Mouse (Mus musculus): ENCODE results near the gene Spsb3. TPM values are rescaled to one million over a fixed set of nuclear protein-coding genes. Genes with fewer than 3 reads are reported as not detected.
A peak's percentile ranks its signal among the peaks of the same experiment; 100 is the strongest.

Gene Spsb3
- polyA plus RNA-seq, 2 experiments = 28.4 to 37.5 TPM

DNA sequence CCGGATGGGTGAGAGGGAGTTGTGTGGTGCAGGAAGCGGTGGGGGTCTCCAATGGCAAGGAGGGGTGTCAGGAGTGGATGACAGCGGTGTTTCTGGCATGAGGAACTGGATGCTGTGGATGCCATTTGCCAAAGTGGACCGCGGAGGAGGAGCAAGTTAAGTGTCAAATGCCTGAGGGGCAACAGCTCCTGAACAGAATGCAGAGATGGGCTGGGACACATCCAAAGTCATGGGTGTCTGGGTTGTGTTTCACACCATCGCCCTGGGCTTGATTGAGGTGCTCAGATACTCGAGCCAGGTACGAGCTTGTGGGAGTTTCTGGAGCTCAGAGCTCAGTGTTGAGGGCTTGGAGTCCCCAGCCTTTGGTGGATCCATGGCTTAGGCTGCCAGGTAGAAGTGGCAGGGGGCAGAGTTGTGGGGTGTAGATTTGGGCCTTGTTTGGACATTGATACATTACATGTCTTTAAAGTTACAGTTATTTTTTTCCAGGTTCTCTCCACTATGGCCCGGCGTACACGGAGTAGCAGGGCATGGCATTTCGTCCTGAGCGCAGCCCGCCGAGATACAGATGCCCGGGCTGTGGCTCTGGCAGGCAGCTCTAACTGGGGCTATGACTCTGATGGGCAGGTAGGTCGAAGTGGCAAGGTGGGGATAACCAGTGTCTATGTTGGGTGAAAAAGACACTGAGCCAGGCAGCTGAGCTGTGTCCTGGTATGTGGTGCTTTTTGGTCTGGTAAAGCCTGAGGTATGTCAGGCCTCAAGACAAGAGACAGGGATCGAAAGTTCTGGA lies 1.0 kb downstream of the Spsb3 start:
- peaks cover 14 to 19% of the 10 kb centered on the region in 2 experiments for H3K4me1 ChIP-seq (replicated peaks; ENCODE audit: control insufficient read depth in 2 of 2, insufficient read depth in 2 of 2, low read length in 1 of 2)
- TF ChIP-seq EP300 (IDR thresholded peaks at IDR 0.05; ENCODE audit: low read depth) (no peak), CTCF (IDR thresholded peaks at IDR 0.05; ENCODE audit: low read depth) (no peak)
- DNase-seq (ENCODE audit: low read depth in 3 of 3, low spot score in 3 of 3) = no peak
- no peaks in the 10 kb centered on the region for H3K27me3 ChIP-seq (ENCODE audit: control insufficient read depth, insufficient read depth, low read length)
- H3K36me3 ChIP-seq (replicated peaks; ENCODE audit: control insufficient read depth, insufficient read depth, low read depth) = peaks cover 66% of the 10 kb centered on the region
- peak overlapping the region; percentile 85 to 96 for H3K4me3 ChIP-seq (ENCODE audit: insufficient read depth in 1 of 2, low read depth in 2 of 2, low read length in 2 of 2)
- H3K4me2 ChIP-seq (ENCODE audit: low read depth) = peak overlapping the region; percentile 89
- no peak for ATAC-seq (ENCODE audit: insufficient read depth)
- no peaks in the 10 kb centered on the region for H3K9me3 ChIP-seq (ENCODE audit: control insufficient read depth, low read length)
- H3K27ac ChIP-seq = peak overlapping the region; percentile 52
- peak overlapping the region; percentile 81 for H3K9ac ChIP-seq (replicated peaks)
- 59% methylated on average over 18 of the region's 18 CpGs for WGBS (ENCODE audit: insufficient replicate concordance)

GRCm38 (mm10) chr17:24888862-24889261 lies 2.4 kb downstream of the Spsb3 start:
- 75% methylated on average over 3 of the region's 3 CpGs for WGBS (ENCODE audit: insufficient replicate concordance)
- Histone ChIP-seq H3K9ac (replicated peaks) (no peak overlapping the region), H3K27me3 (ENCODE audit: control insufficient read depth, insufficient read depth, low read length) (no peaks in the 10 kb centered on the region), H3K4me1 (replicated peaks; ENCODE audit: control insufficient read depth in 2 of 2, insufficient read depth in 2 of 2, low read length in 1 of 2) (peaks cover 14 to 22% of the 10 kb centered on the region in 2 experiments), H3K4me2 (ENCODE audit: low read depth) (peak overlapping the region; percentile 89; the same call in 1 of the 2 replicates), H3K9me3 (ENCODE audit: control insufficient read depth, low read length) (no peaks in the 10 kb centered on the region), H3K27ac (no peak overlapping the region), H3K36me3 (replicated peaks; ENCODE audit: control insufficient read depth, insufficient read depth, low read depth) (peaks cover 59% of the 10 kb centered on the region), H3K4me3 (ENCODE audit: insufficient read depth in 1 of 2, low read depth in 2 of 2, low read length in 2 of 2) (no peak overlapping the region)
- no peak for TF ChIP-seq CTCF (IDR thresholded peaks at IDR 0.05; ENCODE audit: low read depth)
- no peak for TF ChIP-seq EP300 (IDR thresholded peaks at IDR 0.05; ENCODE audit: low read depth)
- ATAC-seq (ENCODE audit: insufficient read depth) = no peak
- no peak for DNase-seq (ENCODE audit: low read depth in 3 of 3, low spot score in 3 of 3)

- H3K4me2 ChIP-seq (ENCODE audit: low read depth) = no peak overlapping the region
- no peaks in the 10 kb centered on the region for H3K9me3 ChIP-seq (ENCODE audit: control insufficient read depth, low read length)
- no peak overlapping the region for H3K9ac ChIP-seq (replicated peaks)
- 84% methylated on average over 19 of the region's 19 CpGs for WGBS (ENCODE audit: insufficient replicate concordance)
- H3K27ac ChIP-seq = no peak overlapping the region
- H3K4me3 ChIP-seq (ENCODE audit: insufficient read depth in 1 of 2, low read depth in 2 of 2, low read length in 2 of 2) = no peak overlapping the region
- peaks cover 49% of the 10 kb centered on the region for H3K36me3 ChIP-seq (replicated peaks; ENCODE audit: control insufficient read depth, insufficient read depth, low read depth)
- ATAC-seq (ENCODE audit: insufficient read depth) (no peak), DNase-seq (ENCODE audit: low read depth in 3 of 3, low spot score in 3 of 3) (no peak)
- TF ChIP-seq EP300 (IDR thresholded peaks at IDR 0.05; ENCODE audit: low read depth) = no peak
- TF ChIP-seq CTCF (IDR thresholded peaks at IDR 0.05; ENCODE audit: low read depth) = no peak
- peaks cover 12 to 17% of the 10 kb centered on the region in 2 experiments for H3K4me1 ChIP-seq (replicated peaks; ENCODE audit: control insufficient read depth in 2 of 2, insufficient read depth in 2 of 2, low read length in 1 of 2)
- no peaks in the 10 kb centered on the region for H3K27me3 ChIP-seq (ENCODE audit: control insufficient read depth, insufficient read depth, low read length)
These were observed 4.0 kb downstream of the Spsb3 start for GRCm38 (mm10) chr17:24890151-24891092.

DNA sequence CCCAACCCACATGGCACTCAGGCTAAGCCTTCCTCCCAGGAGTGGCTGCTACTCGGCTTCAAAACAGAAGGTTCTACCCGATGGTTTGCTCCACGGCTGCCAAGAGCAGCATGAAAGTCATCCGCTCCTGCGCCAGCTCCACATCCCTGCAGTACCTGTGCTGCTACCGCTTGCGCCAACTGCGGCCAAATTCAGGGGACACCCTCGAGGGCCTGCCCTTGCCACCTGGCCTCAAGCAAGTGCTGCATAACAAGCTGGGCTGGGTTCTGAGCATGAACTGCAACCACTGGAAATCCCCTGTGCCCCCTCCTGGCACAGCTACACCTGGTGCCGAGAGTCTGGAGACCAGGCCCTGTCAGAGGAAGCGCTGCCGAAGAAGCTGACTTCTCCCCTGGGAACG lies 4.9 kb downstream of the Spsb3 start:
- Histone ChIP-seq H3K4me3 (ENCODE audit: insufficient read depth in 1 of 2, low read depth in 2 of 2, low read length in 2 of 2) (no peak overlapping the region), H3K27me3 (ENCODE audit: control insufficient read depth, insufficient read depth, low read length) (no peaks in the 10 kb centered on the region), H3K9ac (replicated peaks) (no peak overlapping the region), H3K4me2 (ENCODE audit: low read depth) (no peak overlapping the region), H3K4me1 (replicated peaks; ENCODE audit: control insufficient read depth in 2 of 2, insufficient read depth in 2 of 2, low read length in 1 of 2) (peaks cover 18 to 21% of the 10 kb centered on the region in 2 experiments), H3K27ac (no peak overlapping the region), H3K9me3 (ENCODE audit: control insufficient read depth, low read length) (no peaks in the 10 kb centered on the region), H3K36me3 (replicated peaks; ENCODE audit: control insufficient read depth, insufficient read depth, low read depth) (peaks cover 49% of the 10 kb centered on the region)
- DNase-seq (ENCODE audit: low read depth in 3 of 3, low spot score in 3 of 3) (no peak), ATAC-seq (ENCODE audit: insufficient read depth) (no peak)
- no peak for TF ChIP-seq CTCF (IDR thresholded peaks at IDR 0.05; ENCODE audit: low read depth)
- no peak for TF ChIP-seq EP300 (IDR thresholded peaks at IDR 0.05; ENCODE audit: low read depth)
- WGBS (ENCODE audit: insufficient replicate concordance) = 91% methylated on average over 13 of the region's 13 CpGs

GRCm38 (mm10) chr17:24892785-24893184 lies 6.3 kb downstream of the Spsb3 start:
- Histone ChIP-seq H3K27ac (no peak overlapping the region), H3K4me1 (replicated peaks; ENCODE audit: control insufficient read depth in 2 of 2, insufficient read depth in 2 of 2, low read length in 1 of 2) (peaks cover 18 to 21% of the 10 kb centered on the region in 2 experiments), H3K9me3 (ENCODE audit: control insufficient read depth, low read length) (no peaks in the 10 kb centered on the region), H3K9ac (replicated peaks) (no peak overlapping the region), H3K36me3 (replicated peaks; ENCODE audit: control insufficient read depth, insufficient read depth, low read depth) (peaks cover 53% of the 10 kb centered on the region), H3K4me3 (ENCODE audit: insufficient read depth in 1 of 2, low read depth in 2 of 2, low read length in 2 of 2) (no peak overlapping the region), H3K4me2 (ENCODE audit: low read depth) (no peak overlapping the region), H3K27me3 (ENCODE audit: control insufficient read depth, insufficient read depth, low read length) (no peaks in the 10 kb centered on the region)
- WGBS (ENCODE audit: insufficient replicate concordance) = 89% methylated on average over 12 of the region's 12 CpGs
- TF ChIP-seq EP300 (IDR thresholded peaks at IDR 0.05; ENCODE audit: low read depth) = no peak
- TF ChIP-seq CTCF (IDR thresholded peaks at IDR 0.05; ENCODE audit: low read depth) = no peak
- DNase-seq (ENCODE audit: low read depth in 3 of 3, low spot score in 3 of 3) (no peak), ATAC-seq (ENCODE audit: insufficient read depth) (no peak)
